Mouse (Mus musculus): ENCODE results near the gene Abcb8. TPM values are rescaled to one million over a fixed set of nuclear protein-coding genes. Genes with fewer than 3 reads are reported as not detected.

The Abcb8 gene
- 46.2 and 52.5 TPM in 2 replicates for polyA plus RNA-seq (2014; fragmentation: Nextera tagmentation; extraction: Ambion mirVana)

DNA sequence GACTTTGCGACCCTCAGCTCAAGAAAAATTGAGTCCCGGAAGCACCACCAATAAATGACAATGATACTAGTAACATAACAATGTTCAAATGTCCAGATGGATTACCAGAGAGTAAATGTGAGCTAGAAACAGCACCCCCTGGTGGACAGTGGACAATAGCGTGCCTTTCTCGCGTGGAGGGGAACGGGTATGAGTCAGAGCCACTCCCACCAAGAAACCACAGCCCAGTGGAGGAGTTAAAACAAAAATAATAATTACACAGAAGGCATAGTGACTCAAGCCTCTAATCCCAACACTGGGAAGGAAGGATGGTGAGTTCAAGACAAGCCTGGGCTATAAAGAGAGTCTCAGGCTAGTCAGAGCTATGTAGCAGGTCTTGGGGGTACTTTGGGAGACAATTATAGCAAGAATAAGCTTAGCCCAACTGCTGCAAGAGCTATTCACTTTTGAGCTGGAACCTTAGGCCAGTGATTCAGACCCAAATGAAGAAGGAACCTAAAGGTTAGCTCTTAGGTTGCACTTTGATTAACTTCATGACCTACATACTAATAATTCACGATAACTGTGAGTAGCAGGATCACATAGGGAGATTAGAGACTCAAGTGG lies at the start of gene Abcb8:
Gene Abcb8, plus strand, starts transcription at position 272 of the 606 bp plus-strand sequence.
- no peaks in the 10 kb centered on the region for H3K36me3 ChIP-seq (ENCODE audit: control insufficient read depth, insufficient read depth, low read length)
- H3K4me1 ChIP-seq (ENCODE audit: control insufficient read depth, insufficient read depth, low read length), result peaks cover 7% of the 10 kb centered on the region; the same call in 1 of the 2 replicates
- H3K9ac ChIP-seq (replicated peaks; ENCODE audit: low read depth, low read length), result no peak within 1 kb of the TSS; the same call in 1 of the 2 replicates
- peak within 1 kb of the TSS; percentile 56 for H3K4me3 ChIP-seq (ENCODE audit: low read depth, low read length)
- no peak for ATAC-seq (ENCODE audit: insufficient number of reproducible peaks, insufficient read depth, low FRiP score, low read depth)
- H3K4me2 ChIP-seq (replicated peaks; ENCODE audit: low read depth, low read length), result peak within 1 kb of the TSS; percentile 59
- WGBS, result 25% methylated on average over 7 of the region's 7 CpGs
- H3K27ac ChIP-seq (ENCODE audit: low read length), result peak within 1 kb of the TSS; percentile 79; the same call in 1 of the 2 replicates
- H3K9me3 ChIP-seq (ENCODE audit: control insufficient read depth, low read depth, low read length), result no peaks in the 10 kb centered on the region
- H3K27me3 ChIP-seq (ENCODE audit: control insufficient read depth, insufficient read depth, low read length), result no peaks in the 10 kb centered on the region

DNA sequence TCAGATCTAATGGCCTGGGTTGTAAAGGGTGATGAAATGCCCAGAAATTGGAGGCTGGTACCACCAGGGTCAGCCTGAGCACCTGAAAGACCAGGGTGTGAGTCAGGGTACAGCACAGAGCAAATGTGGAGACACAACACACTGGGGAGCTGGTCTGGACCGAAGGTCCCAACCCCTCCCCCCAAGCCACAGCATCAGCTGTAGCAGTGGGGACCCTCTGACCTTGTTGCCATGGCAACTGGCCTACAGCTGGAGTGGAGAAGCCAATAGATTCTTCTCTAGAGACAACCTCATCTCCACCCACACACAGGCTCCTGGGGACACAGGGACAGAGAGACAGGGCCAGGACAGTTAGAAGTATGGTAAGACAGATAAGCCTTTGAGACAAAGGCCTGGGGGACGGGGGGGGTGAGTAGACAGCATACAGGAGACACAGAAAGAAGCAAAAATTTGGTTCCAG lies 49.5 kb upstream of the Abcb8 start:
- Histone ChIP-seq H3K4me2 (replicated peaks; ENCODE audit: low read depth, low read length) (peak overlapping the region; percentile 38), H3K4me1 (ENCODE audit: control insufficient read depth, insufficient read depth, low read length) (peaks cover 57% of the 10 kb centered on the region), H3K9me3 (ENCODE audit: control insufficient read depth, low read depth, low read length) (no peaks in the 10 kb centered on the region), H3K27me3 (ENCODE audit: control insufficient read depth, insufficient read depth, low read length) (no peaks in the 10 kb centered on the region), H3K27ac (ENCODE audit: low read length) (peak overlapping the region; percentile 90), H3K9ac (replicated peaks; ENCODE audit: low read depth, low read length) (no peak overlapping the region; the same call in 1 of the 2 replicates), H3K36me3 (ENCODE audit: control insufficient read depth, insufficient read depth, low read length) (no peaks in the 10 kb centered on the region), H3K4me3 (ENCODE audit: low read depth, low read length) (0 out of 2 replicates have a peak overlapping the region, but pooled peaks have one; percentile 4)
- 0 out of 2 replicates have a peak, but pooled peaks have one; percentile 2 for ATAC-seq (ENCODE audit: insufficient number of reproducible peaks, insufficient read depth, low FRiP score, low read depth)
- WGBS, result 10% methylated on average over 2 of the region's 2 CpGs

DNA sequence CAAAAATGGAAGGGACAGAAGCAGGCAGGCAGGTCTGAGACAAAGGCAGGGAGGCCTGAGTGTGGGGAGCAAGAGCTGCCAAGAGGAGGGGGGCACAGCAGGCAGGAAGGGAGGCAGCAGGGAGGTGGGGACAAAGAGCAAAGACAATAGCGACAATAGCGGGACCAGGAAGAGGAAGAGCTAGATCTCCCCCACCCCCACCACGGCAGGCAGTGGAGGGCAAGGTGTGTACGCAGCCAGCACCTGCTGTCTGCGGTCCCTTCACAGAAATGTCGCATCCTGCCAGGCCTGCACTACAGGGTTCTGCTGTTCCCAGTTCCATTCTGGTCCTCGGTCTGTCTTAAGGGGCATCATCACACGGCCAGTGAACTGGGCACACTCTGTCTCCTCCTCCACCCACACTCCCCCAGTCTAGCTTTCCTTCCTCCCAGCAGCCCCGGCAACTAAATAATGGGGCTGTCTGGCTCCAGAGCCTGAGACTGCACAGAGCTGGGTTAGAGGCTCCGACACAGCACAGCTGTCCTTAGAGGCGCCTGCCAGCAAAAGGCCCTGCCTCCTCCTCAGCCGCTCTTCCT lies 48.9 kb upstream of the Abcb8 start:
- peaks cover 63% of the 10 kb centered on the region for H3K4me1 ChIP-seq (ENCODE audit: control insufficient read depth, insufficient read depth, low read length)
- WGBS, result 12% methylated on average over 12 of the region's 12 CpGs
- H3K9me3 ChIP-seq (ENCODE audit: control insufficient read depth, low read depth, low read length), result no peaks in the 10 kb centered on the region
- peak; percentile 70; the same call in 1 of the 2 replicates for ATAC-seq (ENCODE audit: insufficient number of reproducible peaks, insufficient read depth, low FRiP score, low read depth)
- H3K27me3 ChIP-seq (ENCODE audit: control insufficient read depth, insufficient read depth, low read length), result no peaks in the 10 kb centered on the region
- peak overlapping the region; percentile 38 for H3K4me2 ChIP-seq (replicated peaks; ENCODE audit: low read depth, low read length)
- H3K9ac ChIP-seq (replicated peaks; ENCODE audit: low read depth, low read length), result no peak overlapping the region; the same call in 1 of the 2 replicates
- H3K4me3 ChIP-seq (ENCODE audit: low read depth, low read length), result peak overlapping the region; percentile 4; the same call in 1 of the 2 replicates
- no peaks in the 10 kb centered on the region for H3K36me3 ChIP-seq (ENCODE audit: control insufficient read depth, insufficient read depth, low read length)
- peak overlapping the region; percentile 90 for H3K27ac ChIP-seq (ENCODE audit: low read length)

DNA sequence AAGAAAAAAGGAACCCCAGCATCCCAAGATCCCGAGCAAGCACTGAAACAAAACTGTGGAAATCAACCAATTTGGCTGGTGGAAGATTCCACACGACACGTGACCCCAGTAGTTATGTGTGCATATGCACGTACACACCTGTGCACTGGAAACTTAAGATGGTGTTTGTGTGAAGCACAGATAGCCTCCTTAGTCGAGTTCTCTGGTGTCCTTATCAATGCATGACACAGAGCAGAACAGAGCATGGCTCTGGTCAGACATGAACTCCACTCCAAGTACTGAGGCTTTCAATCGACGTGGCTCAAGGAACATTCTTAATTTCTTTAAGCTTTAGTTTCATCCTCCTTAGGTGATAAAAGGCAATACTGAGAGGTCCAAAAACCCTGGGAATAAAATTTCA lies 47.1 kb upstream of the Abcb8 start:
- Histone ChIP-seq H3K27me3 (ENCODE audit: control insufficient read depth, insufficient read depth, low read length) (no peaks in the 10 kb centered on the region), H3K4me3 (ENCODE audit: low read depth, low read length) (no peak overlapping the region), H3K27ac (ENCODE audit: low read length) (no peak overlapping the region), H3K4me1 (ENCODE audit: control insufficient read depth, insufficient read depth, low read length) (peaks cover 76% of the 10 kb centered on the region), H3K9ac (replicated peaks; ENCODE audit: low read depth, low read length) (no peak overlapping the region), H3K36me3 (ENCODE audit: control insufficient read depth, insufficient read depth, low read length) (no peaks in the 10 kb centered on the region), H3K4me2 (replicated peaks; ENCODE audit: low read depth, low read length) (no peak overlapping the region), H3K9me3 (ENCODE audit: control insufficient read depth, low read depth, low read length) (no peaks in the 10 kb centered on the region)
- 81% methylated on average over 7 of the region's 7 CpGs for whole genome bisulfite sequencing
- ATAC-seq (ENCODE audit: insufficient number of reproducible peaks, insufficient read depth, low FRiP score, low read depth), result no peak

DNA sequence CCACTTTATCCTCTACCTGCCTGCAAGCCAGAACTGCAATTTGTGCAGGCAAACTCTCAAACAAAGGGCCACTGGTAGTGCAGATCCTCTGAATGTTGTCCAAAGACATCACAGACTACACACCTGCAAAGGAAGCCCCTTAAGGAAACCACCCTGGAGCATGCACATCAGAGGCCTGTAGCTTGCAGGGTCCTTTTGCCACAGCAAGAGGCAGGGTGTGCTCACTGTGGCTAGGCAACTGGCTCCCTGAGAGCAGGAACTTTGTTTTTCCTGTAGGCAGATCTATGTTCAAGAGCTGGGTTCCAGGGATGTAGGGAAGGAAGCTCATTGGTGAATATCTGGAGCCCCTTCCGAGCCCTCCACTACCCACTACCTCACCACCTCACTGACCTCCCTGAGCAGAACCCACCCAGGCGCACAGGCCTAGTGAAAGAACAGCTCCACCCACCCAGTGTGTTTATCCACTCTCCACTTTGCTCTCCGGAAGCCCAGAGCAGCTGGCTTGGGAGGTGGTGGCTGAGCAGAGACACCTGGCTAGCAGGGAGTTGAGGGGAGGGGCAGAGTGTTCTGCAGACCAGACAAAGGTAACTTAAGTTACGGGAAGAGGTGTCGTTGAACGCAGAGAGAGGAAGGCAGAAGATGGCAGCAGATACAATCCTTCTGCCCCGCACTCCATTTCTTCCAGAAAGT lies 46.1 kb upstream of the Abcb8 start:
- Histone ChIP-seq H3K9me3 (ENCODE audit: control insufficient read depth, low read depth, low read length) (no peaks in the 10 kb centered on the region), H3K27ac (ENCODE audit: low read length) (peak overlapping the region; percentile 69; the same call in 1 of the 2 replicates), H3K27me3 (ENCODE audit: control insufficient read depth, insufficient read depth, low read length) (no peaks in the 10 kb centered on the region), H3K4me2 (replicated peaks; ENCODE audit: low read depth, low read length) (peak overlapping the region; percentile 99), H3K4me1 (ENCODE audit: control insufficient read depth, insufficient read depth, low read length) (peaks cover 71% of the 10 kb centered on the region), H3K9ac (replicated peaks; ENCODE audit: low read depth, low read length) (no peak overlapping the region), H3K4me3 (ENCODE audit: low read depth, low read length) (peak overlapping the region; percentile 43; the same call in 1 of the 2 replicates), H3K36me3 (ENCODE audit: control insufficient read depth, insufficient read depth, low read length) (no peaks in the 10 kb centered on the region)
- WGBS, result 24% methylated on average over 7 of the region's 7 CpGs
- no peak for ATAC-seq (ENCODE audit: insufficient number of reproducible peaks, insufficient read depth, low FRiP score, low read depth)

DNA sequence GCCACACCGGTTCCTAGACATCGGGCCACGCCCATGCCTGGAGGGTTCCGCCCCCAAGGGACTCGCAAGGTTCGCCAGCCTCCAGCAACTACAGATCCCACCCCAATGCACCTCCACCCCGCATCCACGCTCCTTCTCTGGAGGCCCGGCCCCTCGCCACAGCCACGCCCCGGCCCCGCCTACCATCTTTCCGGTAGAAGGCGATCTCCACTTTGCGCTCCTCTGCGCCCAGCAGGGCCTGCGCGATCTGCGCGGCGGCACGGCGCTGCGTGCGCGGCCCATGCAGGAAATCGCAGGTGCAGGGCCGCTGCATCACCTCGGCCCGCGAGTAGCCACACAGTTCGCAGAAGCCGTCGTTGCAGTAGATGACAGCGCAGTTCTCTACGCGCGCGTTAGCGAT lies 45.3 kb upstream of the Abcb8 start:
- no peaks in the 10 kb centered on the region for H3K9me3 ChIP-seq (ENCODE audit: control insufficient read depth, low read depth, low read length)
- no peaks in the 10 kb centered on the region for H3K27me3 ChIP-seq (ENCODE audit: control insufficient read depth, insufficient read depth, low read length)
- peak overlapping the region; percentile 43 for H3K4me3 ChIP-seq (ENCODE audit: low read depth, low read length)
- peak; percentile 66 for ATAC-seq (ENCODE audit: insufficient number of reproducible peaks, insufficient read depth, low FRiP score, low read depth)
- peaks cover 68% of the 10 kb centered on the region for H3K4me1 ChIP-seq (ENCODE audit: control insufficient read depth, insufficient read depth, low read length)
- peak overlapping the region; percentile 99 for H3K4me2 ChIP-seq (replicated peaks; ENCODE audit: low read depth, low read length)
- H3K27ac ChIP-seq (ENCODE audit: low read length), result peak overlapping the region; percentile 69; the same call in 1 of the 2 replicates
- H3K36me3 ChIP-seq (ENCODE audit: control insufficient read depth, insufficient read depth, low read length), result no peaks in the 10 kb centered on the region
- WGBS, result under 1% methylated on average over 41 of the region's 41 CpGs
- H3K9ac ChIP-seq (replicated peaks; ENCODE audit: low read depth, low read length), result peak overlapping the region; percentile 25; the same call in 1 of the 2 replicates

DNA sequence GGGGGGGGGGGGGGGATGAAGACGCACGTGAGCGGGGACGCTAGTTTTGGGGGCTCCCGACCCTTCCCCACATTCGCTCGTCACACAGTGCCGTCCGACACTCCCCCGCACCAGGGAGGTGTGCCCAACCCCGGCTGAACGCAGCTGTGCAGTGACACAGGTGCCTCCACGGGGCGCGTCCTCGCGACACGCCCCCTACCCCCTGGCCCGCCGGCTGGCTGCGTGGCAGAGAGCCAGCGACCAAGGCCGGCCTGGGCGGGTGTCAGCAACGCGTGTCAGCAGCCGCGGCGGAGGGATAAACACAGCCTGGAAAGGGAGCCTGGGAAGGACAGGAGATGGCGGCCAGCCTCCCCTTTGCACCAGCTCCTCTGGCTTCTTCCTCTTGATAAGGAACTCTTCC lies 44.9 kb upstream of the Abcb8 start:
- Histone ChIP-seq H3K27ac (ENCODE audit: low read length) (peak overlapping the region; percentile 69; the same call in 1 of the 2 replicates), H3K9ac (replicated peaks; ENCODE audit: low read depth, low read length) (peak overlapping the region; percentile 25; the same call in 1 of the 2 replicates), H3K27me3 (ENCODE audit: control insufficient read depth, insufficient read depth, low read length) (no peaks in the 10 kb centered on the region), H3K36me3 (ENCODE audit: control insufficient read depth, insufficient read depth, low read length) (no peaks in the 10 kb centered on the region), H3K9me3 (ENCODE audit: control insufficient read depth, low read depth, low read length) (no peaks in the 10 kb centered on the region), H3K4me3 (ENCODE audit: low read depth, low read length) (peak overlapping the region; percentile 43), H3K4me2 (replicated peaks; ENCODE audit: low read depth, low read length) (peak overlapping the region; percentile 99), H3K4me1 (ENCODE audit: control insufficient read depth, insufficient read depth, low read length) (peaks cover 68% of the 10 kb centered on the region)
- WGBS, result 0% methylated on average over 28 of the region's 30 CpGs
- ATAC-seq (ENCODE audit: insufficient number of reproducible peaks, insufficient read depth, low FRiP score, low read depth), result no peak

DNA sequence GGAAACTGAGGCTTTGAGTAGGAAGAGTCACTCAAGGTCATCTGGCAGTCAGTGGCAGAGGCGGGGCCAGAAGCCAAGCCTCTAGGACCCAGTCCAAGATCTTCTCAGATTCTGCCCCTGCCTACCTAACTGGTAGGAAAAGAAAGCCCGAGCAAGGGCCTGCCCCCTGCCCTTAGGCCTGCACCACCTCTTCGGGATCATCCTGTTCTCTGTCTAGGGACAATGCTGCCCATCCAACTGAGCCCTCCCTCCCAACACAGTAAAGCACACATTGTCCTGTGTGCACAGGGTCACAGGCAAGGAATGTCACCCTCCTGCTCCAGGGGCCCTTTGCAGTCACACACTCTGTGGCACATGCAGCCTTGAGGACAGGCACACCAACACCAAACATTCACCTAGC lies 43.4 kb upstream of the Abcb8 start:
- 46% methylated on average over 3 of the region's 3 CpGs for WGBS
- ATAC-seq (ENCODE audit: insufficient number of reproducible peaks, insufficient read depth, low FRiP score, low read depth), result no peak
- Histone ChIP-seq H3K27ac (ENCODE audit: low read length) (no peak overlapping the region), H3K9ac (replicated peaks; ENCODE audit: low read depth, low read length) (no peak overlapping the region), H3K4me1 (ENCODE audit: control insufficient read depth, insufficient read depth, low read length) (peaks cover 54% of the 10 kb centered on the region), H3K27me3 (ENCODE audit: control insufficient read depth, insufficient read depth, low read length) (no peaks in the 10 kb centered on the region), H3K9me3 (ENCODE audit: control insufficient read depth, low read depth, low read length) (no peaks in the 10 kb centered on the region), H3K4me2 (replicated peaks; ENCODE audit: low read depth, low read length) (peak overlapping the region; percentile 99), H3K4me3 (ENCODE audit: low read depth, low read length) (peak overlapping the region; percentile 68), H3K36me3 (ENCODE audit: control insufficient read depth, insufficient read depth, low read length) (no peaks in the 10 kb centered on the region)

All from stomach, embryonic 14.5 days (tissue).